Mouse (Mus musculus): ENCODE measurements around the gene Gm10638.

Gene Gm10638

GRCm38 (mm10) chr8:86745221-86745934 is at the start of gene Gm10638, which contains the start of gene Siah1a:
Gene Gm10638, plus strand, starts transcription at chr8:86745699.
Gene Siah1a, minus strand, starts transcription at chr8:86745934.
- DNase-seq (ENCODE audit: low spot score): peak; percentile 80

- no peak for DNase-seq (ENCODE audit: low spot score)
Measured at GRCm38 (mm10) chr8:86695703-86696102, 49.8 kb upstream of the Gm10638 start.

GRCm38 (mm10) chr8:86698811-86699421 is 46.6 kb upstream of the Gm10638 start:
- no peak for DNase-seq (ENCODE audit: low spot score)

- DNase-seq (ENCODE audit: low spot score): no peak
Measured at GRCm38 (mm10) chr8:86699471-86699870, 46.0 kb upstream of the Gm10638 start.

DNA sequence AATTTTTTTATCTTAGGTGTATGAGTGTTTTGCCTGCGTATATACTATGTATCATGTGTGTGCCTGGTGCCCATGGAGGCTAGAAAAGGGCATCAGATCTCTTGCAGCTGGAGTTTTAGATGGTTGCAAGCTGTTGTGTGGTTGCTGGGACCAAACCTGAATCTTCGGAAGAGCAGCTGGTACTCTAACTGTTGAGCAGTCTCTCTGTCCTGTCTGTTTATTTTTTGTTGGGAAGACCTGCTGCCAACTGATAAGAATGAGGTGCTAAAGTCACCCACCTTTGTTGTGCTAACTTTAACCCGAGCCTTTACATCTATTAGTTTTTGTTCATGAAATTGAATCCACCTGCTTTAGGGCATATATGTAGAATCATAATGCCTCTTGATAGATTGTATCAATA is 43.0 kb upstream of the Gm10638 start:
- DNase-seq (ENCODE audit: low spot score): no peak

DNA sequence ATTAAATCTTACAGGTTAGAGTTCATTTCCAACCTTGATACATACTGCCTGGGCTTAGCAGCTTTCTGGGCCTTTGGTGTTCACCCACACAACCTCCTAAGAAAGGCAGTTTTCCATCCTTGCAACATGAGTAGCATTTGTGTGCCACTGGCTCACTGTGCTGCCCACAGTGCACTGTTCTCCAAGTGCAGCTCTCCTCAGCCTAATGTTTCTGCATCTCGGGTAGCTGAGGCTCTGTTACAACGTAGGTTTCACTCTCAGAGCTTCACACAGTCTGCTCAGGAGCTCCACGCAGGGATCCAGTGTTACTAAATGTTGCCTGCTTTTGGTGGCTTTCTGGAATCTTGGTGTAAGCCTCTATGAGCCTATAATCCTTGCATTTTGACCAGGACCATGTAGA is 40.2 kb upstream of the Gm10638 start:
- no peak for DNase-seq (ENCODE audit: low spot score)

GRCm38 (mm10) chr8:86706756-86707155 is 38.7 kb upstream of the Gm10638 start:
- DNase-seq (ENCODE audit: low spot score): no peak

DNA sequence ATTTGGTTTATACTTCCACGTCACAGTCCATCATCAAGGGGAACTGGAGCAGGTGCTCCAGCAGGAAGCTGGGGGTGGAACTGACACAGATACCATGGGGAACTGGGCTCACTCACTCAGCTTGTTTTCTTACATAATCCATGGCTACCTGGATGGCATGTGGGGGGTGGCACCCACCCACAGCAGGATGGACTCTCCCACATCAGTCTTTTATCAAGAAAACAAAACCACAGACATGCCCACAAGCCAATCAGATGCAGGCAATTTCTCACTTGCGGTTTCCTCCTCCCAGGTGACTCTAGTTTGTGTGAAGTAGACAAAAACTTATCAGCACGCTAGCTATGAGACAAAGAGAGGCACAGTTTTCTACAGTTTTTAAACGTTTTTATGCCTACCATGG is 37.6 kb upstream of the Gm10638 start:
- no peak for DNase-seq (ENCODE audit: low spot score)

GRCm38 (mm10) chr8:86712594-86712993 is 32.9 kb upstream of the Gm10638 start:
- DNase-seq (ENCODE audit: low spot score): no peak

- DNase-seq (ENCODE audit: low spot score): peak; percentile 75
Measured at GRCm38 (mm10) chr8:86713407-86714188, 31.9 kb upstream of the Gm10638 start.

DNA sequence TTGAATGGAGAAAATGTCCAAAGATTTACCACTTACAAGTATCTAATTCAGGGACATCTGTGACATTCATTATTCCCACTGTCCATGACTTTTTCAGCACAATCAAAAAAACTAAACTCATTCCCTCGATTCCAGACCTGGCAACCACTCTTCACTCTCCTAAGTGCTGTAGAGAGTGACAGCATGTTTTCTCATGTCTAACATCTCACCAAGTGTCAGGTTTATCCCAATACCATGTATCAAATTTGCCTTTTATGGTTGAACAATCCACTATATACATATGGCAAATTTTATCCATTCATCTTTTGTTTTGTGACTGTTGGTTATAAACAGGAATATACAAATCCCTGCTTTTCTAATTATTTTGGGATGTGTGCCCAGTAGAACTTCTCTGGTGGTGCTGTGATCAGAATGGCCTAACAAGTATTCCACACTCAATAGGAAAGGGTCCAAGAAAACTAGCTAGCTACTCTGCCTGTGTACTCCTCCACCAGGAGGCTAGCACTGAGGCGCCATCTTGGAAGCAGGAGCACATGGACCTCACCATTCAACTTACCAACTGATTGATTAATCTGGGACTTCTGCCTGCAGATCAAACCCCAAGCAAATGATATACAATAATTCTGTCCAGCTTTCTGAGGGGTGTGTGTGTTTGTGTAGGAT is 27.0 kb upstream of the Gm10638 start:
- no peak for DNase-seq (ENCODE audit: low spot score)

GRCm38 (mm10) chr8:86719368-86719767 is 26.1 kb upstream of the Gm10638 start:
- DNase-seq (ENCODE audit: low spot score): no peak

DNA sequence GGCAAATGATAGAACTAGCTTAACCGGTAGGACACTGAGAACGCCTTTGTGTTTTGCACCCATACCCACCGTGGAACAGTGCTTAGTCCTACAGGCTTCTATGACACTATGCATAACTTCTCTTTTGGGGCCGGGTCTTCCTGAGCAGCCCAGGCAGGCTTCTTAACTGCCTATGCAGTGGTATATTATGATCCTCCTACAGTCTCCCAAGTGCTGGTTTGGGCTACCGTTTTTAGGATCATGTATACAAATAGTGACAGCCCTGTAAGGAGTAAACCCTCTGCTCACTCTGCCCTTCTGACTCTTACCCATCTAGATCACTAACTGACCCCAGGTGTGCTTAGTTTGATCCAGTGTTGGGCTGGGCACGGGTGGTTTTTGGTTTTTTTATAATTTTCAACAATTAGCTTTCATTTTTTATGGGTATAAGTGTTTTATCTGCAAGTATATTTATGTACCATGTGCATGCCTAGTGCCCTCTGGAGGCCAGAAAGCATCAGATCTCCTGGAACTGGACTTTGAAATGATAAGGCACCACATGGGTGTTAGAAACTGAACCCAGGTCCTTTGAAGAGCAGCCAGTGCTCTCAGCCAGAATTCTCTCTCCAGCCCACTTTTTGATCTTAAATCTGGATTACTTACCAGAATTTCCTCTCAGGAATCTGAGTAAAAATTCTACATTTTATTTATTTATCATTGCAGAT is 24.6 kb upstream of the Gm10638 start:
- DNase-seq (ENCODE audit: low spot score): no peak

- no peak for DNase-seq (ENCODE audit: low spot score)
Measured at GRCm38 (mm10) chr8:86721490-86721889, 24.0 kb upstream of the Gm10638 start.

DNA sequence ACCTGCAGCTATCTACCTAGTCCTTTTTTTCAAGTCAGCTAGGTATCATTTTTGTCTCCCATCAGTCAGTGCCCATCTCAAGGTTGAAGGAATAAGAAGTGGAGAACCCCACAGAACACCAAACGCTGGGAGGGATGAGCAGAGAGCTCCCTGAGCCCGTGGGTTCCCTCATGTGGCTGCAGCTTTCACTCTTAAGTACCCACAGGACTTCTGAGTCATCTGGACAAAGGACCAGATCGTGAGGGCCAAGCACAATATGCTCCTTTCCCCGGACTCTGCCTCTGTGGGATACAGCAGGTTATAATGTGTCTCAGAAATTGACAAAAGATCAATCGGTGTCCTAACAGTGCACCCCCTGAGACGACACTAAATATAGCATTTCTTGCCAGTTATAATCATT is 18.5 kb upstream of the Gm10638 start:
- no peak for DNase-seq (ENCODE audit: low spot score)

DNA sequence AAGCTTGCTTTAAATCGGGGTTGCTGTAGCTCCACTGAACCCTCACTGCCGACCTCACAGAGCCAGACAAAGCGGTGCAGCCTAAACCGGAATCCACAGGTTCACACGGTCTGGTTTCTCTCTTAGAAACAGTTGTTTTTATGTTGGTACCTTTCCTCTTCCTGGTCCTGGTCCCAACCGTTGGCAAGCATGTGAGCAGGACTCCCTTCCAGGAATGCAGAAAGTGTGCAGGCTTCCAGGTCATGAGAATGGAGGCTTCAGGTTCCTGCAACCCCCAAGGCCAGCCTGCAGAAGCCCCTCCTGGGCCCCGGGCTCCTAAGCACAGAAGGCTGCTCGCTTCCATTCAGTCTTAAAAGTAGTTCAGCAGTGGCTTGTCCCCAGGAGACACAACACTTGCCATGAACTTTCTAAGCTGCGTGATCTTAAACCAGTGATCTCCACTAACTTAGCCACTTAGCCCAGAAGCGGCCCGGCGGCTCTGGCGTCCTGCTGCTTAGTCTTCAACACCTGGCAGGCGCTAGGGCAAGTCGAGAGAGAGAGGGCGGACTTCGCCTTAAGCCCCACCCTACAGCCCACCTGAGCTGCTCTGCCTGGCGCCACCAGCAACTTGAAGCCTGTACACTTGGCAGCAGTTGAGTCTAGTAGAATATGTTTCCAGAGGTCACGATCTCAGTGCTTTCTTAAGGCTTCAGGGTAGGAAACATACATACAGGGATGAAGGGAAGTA is 17.1 kb upstream of the Gm10638 start:
- DNase-seq (ENCODE audit: low spot score): no peak

GRCm38 (mm10) chr8:86730303-86730702 is 15.2 kb upstream of the Gm10638 start:
- no peak for DNase-seq (ENCODE audit: low spot score)

GRCm38 (mm10) chr8:86730860-86731259 is 14.6 kb upstream of the Gm10638 start:
- DNase-seq (ENCODE audit: low spot score): no peak

DNA sequence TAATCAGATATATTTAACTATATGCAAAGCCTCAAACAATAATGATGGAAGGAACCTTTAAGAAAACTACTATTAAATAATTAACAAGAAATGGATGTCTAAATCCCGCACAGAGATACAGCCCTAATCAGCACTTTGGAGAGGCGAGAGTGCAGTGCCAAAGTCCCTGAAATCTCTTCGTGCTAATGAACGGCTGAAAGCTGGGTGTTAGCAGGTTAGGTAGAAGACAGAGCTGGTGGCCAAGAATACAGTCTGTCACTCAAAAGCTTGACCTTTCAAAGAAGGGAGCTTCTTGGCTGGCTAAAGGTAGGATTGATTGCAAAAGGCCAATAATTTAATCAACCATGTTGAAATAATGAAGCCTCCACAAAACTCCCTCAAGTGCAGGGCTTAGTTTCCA is 11.3 kb upstream of the Gm10638 start:
- DNase-seq (ENCODE audit: low spot score): no peak

- no peak for DNase-seq (ENCODE audit: low spot score)
Measured at GRCm38 (mm10) chr8:86734954-86735353, 10.5 kb upstream of the Gm10638 start.

- DNase-seq (ENCODE audit: low spot score): no peak
Measured at GRCm38 (mm10) chr8:86735446-86736111, 9.9 kb upstream of the Gm10638 start.

Measured in embryo, embryonic 10.5 days (tissue).